Mouse (Mus musculus) left cerebral cortex, postnatal 10 days (tissue): Measurements from ENCODE around the gene Btrc. TPM values are rescaled to one million over a fixed set of nuclear protein-coding genes. Genes with fewer than 3 reads are reported as not detected.
A peak's percentile ranks its signal among the peaks of the same experiment; 100 is the strongest.
"Not testable (repeated sequence)": the region's sequence is repeated elsewhere in the genome, so short reads cannot be mapped to it uniquely, and the experiment has no call there.

Experiments used
- DNase-seq, 2 experiments: peaks; one replicate each; pipeline ENCODE4 v3.0.0; 2021 to 2022; ENCODE audit warnings: low spot score in 2 of 2, mixed read lengths in 1 of 2; ENCODE audit errors: extremely low spot score in 1 of 2
- intact Hi-C: fragments of 180-260 bp; cut with DNase I; formaldehyde crosslinking; loops from one replicate; pipeline ENCODE4 v1.15.1; 2025
- total RNA-seq, 2 experiments: library from RNA; stranded (reverse); gene quantifications; 2 replicates each; pipeline ENCODE4 v1.2.3; 2021

The Btrc gene
- total RNA-seq, 2 experiments from 2014 or later, result 88.9 to 89.8 TPM

- intact Hi-C loops, result loop anchor here (1.0 to 10.0 kb wide), 4 partner anchors 58 to 324 kb away; no protein-coding TSS in a partner anchor
- peak; percentile 59 to 87 for DNase-seq
These were observed 181.4 kb downstream of the Btrc start for GRCm38 (mm10) chr19:45544925-45545321.

- intact Hi-C loops, result loop anchor here (5.0 to 10.0 kb wide), 2 partner anchors 111 to 243 kb away; no protein-coding TSS in a partner anchor
- not testable (repeated sequence) for DNase-seq
These were observed 184.7 kb downstream of the Btrc start for GRCm38 (mm10) chr19:45548196-45548595.

- intact Hi-C loops, result loop anchor here (5.0 to 10.0 kb wide), 2 partner anchors 112 to 245 kb away; no protein-coding TSS in a partner anchor
These were observed 185.8 kb downstream of the Btrc start for GRCm38 (mm10) chr19:45549128-45549915.

GRCm38 (mm10) chr19:45549948-45550347 is 186.4 kb downstream of the Btrc start:
- intact Hi-C loops, result loop anchor here (5.0 to 10.0 kb wide), 2 partner anchors 113 to 245 kb away; no protein-coding TSS in a partner anchor
- no peak for DNase-seq

More at GRCm38 (mm10) chr19:45549128-45549915, 185.8 kb downstream of the Btrc start:
- DNase-seq, result no peak

GRCm38 (mm10) chr19:45552187-45552586 is 188.7 kb downstream of the Btrc start:
- DNase-seq, result no peak
- intact Hi-C loops, result no loop called here

- no peak for DNase-seq
- intact Hi-C loops, result no loop called here
These were observed 190.6 kb downstream of the Btrc start for GRCm38 (mm10) chr19:45554136-45554535.

GRCm38 (mm10) chr19:45560153-45560890 is 196.8 kb downstream of the Btrc start, which contains the start of the genes Poll and Gm17018:
Gene Poll, minus strand, starts transcription at chr19:45560531.
Gene Gm17018, plus strand, starts transcription at chr19:45560615.
- peak; percentile 85 to 91 for DNase-seq
- intact Hi-C loops, result no loop called here

GRCm38 (mm10) chr19:45565925-45566715 is 202.6 kb downstream of the Btrc start:
- intact Hi-C loops, result no loop called here
- no peak for DNase-seq

GRCm38 (mm10) chr19:45567367-45567766 is 203.8 kb downstream of the Btrc start:
- intact Hi-C loops, result no loop called here
- no peak for DNase-seq

GRCm38 (mm10) chr19:45573033-45573432 is 209.5 kb downstream of the Btrc start:
- intact Hi-C loops, result no loop called here
- DNase-seq, result no peak

- DNase-seq, result peak; percentile 38 to 83
- intact Hi-C loops, result loop anchor here (2.0 kb wide), 1 partner anchor 173 kb away; no protein-coding TSS in a partner anchor
These were observed 210.3 kb downstream of the Btrc start for GRCm38 (mm10) chr19:45573861-45574267.

GRCm38 (mm10) chr19:45574339-45574898 is 210.9 kb downstream of the Btrc start:
- intact Hi-C loops, result loop anchor here (2.0 kb wide), 1 partner anchor 172 kb away; no protein-coding TSS in a partner anchor

GRCm38 (mm10) chr19:45574941-45575631 is 211.6 kb downstream of the Btrc start:
- intact Hi-C loops, result loop anchor here (2.0 kb wide), 1 partner anchor 172 kb away; no protein-coding TSS in a partner anchor
- peak in 1 of 2 experiments; percentile 44 for DNase-seq

More at GRCm38 (mm10) chr19:45574339-45574898, 210.9 kb downstream of the Btrc start:
- no peak for DNase-seq

GRCm38 (mm10) chr19:45575632-45576001 is 212.1 kb downstream of the Btrc start:
- DNase-seq, result no peak
- intact Hi-C loops, result loop anchor here (2.0 kb wide), 1 partner anchor 171 kb away; no protein-coding TSS in a partner anchor

GRCm38 (mm10) chr19:45577141-45577750 is 213.7 kb downstream of the Btrc start:
- DNase-seq, result no peak
- intact Hi-C loops, result no loop called here

GRCm38 (mm10) chr19:45578976-45579375 is 215.4 kb downstream of the Btrc start:
- intact Hi-C loops, result no loop called here
- DNase-seq, result no peak

GRCm38 (mm10) chr19:45579416-45579815 is 215.9 kb downstream of the Btrc start:
- DNase-seq, result no peak
- intact Hi-C loops, result no loop called here
